Mouse (Mus musculus) megakaryocyte progenitor cell, adult 5-6 weeks (primary cell): ENCODE data around the gene Samd4. TPM values are rescaled to one million over a fixed set of nuclear protein-coding genes. Genes with fewer than 3 reads are reported as not detected.

ENCODE experiments used
- ATAC-seq: replicated peaks from 2 replicates; pipeline ENCODE4 v1.8.0; 2016; ENCODE audit warnings: mild to moderate bottlenecking, moderate TSS enrichment, inconsistent platforms; ENCODE audit not compliant: poor library complexity
- total RNA-seq, 2 experiments: library from RNA; stranded (forward) in 1 of 2; stranded (reverse) in 1 of 2; fragments of 157-497, 149-512 nt in 1 of 2; fragments of 200-1000 nt in 1 of 2; gene quantifications; 2 replicates each; pipeline versions ENCODE4 v1.2.3 to v1.2.4; 2015 to 2017

The Samd4 gene
- total RNA-seq, 2 experiments from 2014 or later = not detected

DNA sequence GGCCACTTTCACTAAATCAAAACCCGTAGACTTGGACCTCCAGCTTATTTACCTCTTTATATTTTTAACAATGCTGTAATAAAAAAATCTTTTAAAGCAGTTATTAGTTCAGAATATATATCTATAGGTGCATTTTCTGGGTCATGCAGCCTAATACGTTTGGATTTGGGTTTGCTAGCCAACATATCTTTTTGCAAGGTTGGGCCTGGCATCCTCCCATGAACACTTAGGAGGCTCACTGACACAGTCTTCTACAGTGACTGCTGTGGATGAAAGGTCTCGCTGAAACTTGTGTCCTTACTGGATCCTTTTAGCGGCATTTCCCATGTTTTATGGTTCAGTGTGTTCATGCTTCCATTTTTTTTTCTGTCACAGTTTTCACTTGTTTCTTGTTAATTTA lies 21.6 kb downstream of the Samd4 start:
- no peak for ATAC-seq

- no peak for ATAC-seq
These were observed 26.2 kb downstream of the Samd4 start for GRCm38 (mm10) chr14:46908858-46909257.

DNA sequence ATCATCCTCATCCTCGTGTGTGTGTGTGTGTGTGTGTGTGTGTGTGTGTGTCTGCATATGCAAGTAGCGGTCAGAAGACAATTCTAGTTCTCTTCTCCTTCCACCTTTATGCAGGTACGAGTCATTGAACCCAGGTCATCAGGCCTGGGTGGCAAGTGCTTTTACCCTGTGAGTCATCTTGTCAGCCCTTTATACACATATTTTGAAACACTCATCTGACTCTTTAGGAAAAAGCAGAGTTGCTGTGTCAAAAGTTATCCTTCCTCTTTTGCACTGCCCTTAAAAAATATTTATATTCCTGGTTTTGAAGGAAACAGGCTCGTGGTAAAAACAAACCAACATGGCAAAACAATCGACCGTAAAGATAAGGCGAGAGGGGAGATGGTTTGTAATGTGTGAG lies 29.8 kb downstream of the Samd4 start:
- ATAC-seq = peak; percentile 68

DNA sequence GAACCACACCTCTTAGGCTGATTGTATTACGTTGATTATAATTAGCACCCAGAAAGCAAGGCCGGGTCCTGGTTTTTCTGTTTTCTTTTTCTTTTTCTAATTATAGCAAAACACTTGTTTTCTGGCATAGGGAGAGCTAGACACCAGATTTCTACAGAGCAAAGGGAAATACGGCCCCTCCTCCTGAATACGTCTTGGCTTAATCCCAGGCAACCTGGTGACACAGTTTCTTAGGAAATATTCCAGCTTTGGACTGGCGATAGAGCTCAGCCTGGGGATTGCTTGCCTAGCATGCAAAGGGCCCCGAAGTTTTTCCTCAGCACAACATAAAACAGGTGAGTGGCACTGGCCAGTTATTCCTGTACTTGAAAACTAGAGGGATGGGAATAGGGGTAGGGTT lies 31.7 kb downstream of the Samd4 start:
- ATAC-seq = no peak

- peak; percentile 82 for ATAC-seq
These were observed 32.9 kb downstream of the Samd4 start for GRCm38 (mm10) chr14:46915555-46915954.

- ATAC-seq = no peak
These were observed 33.9 kb downstream of the Samd4 start for GRCm38 (mm10) chr14:46916581-46916980.

GRCm38 (mm10) chr14:46917136-46917535 lies 34.5 kb downstream of the Samd4 start:
- ATAC-seq = no peak

DNA sequence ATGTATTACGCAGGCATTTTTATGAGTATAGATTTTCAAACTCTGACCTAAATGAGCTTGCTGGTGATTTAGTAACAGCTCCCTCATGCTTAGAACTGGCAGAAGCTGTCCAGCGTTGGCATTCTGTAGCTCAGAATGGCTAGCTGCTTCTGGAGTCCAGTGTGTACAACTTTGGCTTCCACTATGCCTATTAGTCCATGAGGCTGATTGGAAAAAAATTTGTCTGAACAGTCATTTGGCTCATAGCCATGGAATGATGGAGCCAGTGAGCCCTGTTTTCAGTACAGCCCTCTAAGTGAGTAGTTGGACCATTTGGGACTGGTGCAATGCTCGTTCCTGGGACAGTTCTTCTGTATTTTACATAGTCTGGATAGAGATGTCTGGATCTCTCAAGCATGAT lies 34.9 kb downstream of the Samd4 start:
- no peak for ATAC-seq

GRCm38 (mm10) chr14:46920496-46920895 lies 37.8 kb downstream of the Samd4 start:
- no peak for ATAC-seq

DNA sequence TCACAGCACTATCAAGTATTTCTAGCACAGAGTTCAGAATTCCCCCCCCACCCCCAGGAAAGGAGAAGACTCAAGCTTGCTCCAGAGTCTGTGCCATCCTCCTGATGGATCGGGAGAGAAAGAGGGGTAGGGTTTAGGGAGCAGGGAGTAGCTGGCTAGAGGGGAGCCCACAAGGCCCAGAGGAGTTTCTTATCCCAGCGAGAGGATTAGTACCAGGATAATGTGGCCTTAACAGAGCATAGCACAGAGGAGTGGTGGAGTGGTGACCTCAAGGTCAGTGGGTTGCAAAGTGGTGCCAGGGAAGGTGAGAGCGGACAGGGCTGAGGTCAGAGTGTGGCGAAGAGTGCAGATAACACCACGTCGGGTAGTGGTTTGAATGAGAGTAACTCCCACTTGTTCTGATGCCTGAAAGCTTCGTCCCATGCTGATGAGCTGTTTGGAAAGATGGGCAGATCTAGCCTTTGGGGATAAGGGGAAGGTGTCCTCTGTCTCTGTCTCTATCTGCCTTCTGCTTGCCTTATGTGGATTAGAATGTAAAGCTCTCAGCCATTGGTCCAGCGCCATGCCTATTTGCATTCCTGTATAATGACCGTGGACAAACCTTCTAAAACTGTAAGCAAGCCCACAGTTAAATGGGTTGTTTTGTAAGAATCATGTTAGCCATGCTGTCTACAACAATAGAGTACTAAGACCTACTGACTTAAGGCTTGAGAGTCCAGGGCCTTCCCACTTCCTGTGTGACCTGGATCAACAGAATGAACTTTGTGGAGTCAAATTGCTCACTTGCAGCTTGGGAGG lies 38.7 kb downstream of the Samd4 start:
- no peak for ATAC-seq

DNA sequence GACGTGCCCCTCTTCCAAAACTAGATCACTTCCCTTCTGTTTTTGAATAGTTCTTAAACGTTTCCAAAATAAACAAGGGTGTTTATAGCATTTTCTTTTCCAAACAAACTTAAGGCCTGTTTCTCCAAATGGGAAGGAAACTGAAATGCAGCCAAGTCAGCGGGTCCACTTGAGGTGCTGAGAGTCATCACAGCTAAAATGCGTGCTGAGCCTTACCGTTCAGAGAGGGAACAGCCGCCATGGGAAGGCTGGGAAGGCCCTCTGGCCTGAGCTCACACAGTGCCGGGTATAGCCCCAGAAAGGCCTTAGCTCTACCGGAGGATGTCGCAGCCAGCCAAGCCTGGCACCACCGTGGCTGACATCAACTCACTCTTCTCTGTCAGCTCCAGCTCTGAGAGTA lies 41.3 kb downstream of the Samd4 start:
- no peak for ATAC-seq

DNA sequence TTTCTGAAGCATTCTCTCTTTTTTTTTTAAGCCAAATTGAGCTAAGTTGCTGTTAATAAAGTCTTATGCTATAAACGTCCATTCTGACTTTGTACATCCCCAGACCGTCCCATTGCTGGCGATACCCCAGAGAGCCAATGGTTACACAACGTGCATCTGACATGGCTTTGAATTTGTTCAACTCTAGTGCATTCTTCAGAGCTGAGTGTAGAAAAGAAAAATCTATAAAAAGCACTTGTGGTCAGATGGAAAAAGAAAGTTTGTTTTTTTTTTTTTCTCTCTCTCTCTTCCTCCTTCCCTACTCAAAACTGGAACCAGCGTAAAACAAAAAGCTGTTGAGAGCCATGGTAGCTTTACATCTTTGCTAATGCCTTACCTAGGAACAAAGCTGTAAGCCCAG lies 41.8 kb downstream of the Samd4 start:
- no peak for ATAC-seq

DNA sequence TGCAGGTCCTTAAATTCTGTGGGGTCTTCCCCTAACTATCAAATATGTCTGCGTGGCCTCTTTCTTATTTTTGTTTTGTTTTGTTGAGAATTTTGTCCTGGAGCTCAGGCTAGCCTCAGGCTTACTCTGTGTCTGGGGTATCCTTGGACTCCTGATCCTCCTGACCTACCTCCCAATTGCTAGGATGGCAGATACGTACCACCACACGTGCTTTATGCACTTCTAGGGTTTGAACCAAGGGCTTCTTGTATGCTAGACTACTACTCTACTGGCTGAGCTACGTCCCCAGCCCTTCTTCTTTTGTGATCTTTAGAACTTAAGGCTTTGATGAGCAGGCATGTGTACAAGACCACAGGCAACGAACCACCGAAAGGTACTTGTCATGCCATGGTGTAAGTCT lies 45.9 kb downstream of the Samd4 start:
- no peak for ATAC-seq

- no peak for ATAC-seq
These were observed 49.5 kb downstream of the Samd4 start for GRCm38 (mm10) chr14:46932121-46932520.

GRCm38 (mm10) chr14:46932708-46933107 lies 50.1 kb downstream of the Samd4 start:
- no peak for ATAC-seq

GRCm38 (mm10) chr14:46941077-46941476 lies 58.4 kb downstream of the Samd4 start:
- no peak for ATAC-seq

DNA sequence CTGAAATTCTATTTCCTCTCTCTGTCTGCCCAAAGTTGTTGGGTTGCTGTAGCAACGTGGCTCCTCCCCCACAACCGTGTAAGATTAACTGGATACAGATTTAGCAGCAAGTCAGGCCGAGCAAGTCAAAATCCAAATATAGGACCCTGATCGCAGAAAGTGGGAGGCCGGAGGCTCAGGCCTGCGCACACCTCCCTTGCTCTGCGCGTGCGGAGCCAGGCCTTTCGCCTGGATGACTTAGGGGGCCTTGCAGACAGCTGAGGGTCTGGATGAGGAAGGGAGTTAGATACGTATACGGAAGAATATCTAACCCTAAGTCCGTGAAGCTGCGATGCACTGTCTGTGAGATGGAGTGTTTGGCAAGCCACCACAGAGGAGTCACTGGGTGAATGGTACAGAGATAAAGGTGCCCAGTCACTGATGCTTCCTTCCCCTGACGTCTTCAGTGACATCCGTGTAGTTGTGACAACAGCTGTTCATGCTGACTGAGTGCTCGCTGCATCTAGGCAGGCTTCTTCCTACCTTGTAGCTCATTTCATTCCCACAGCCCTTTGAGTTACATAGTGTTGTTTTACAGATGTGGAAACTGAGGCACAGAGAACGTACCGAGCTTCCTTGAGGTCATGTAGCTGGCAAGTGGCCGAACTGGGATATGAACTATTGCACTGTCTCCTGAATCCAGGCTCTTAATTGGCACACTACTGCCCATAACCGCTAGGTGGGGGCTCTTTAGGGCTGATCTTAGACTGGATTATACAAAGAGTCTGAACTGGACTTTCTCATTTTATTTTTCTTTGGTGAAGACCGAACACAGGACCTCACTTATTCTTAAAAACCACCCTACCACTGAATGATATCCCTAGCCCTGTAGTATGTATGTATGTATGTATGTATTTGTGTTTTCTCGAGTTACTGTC lies 59.5 kb downstream of the Samd4 start:
- ATAC-seq = peak; percentile 71

DNA sequence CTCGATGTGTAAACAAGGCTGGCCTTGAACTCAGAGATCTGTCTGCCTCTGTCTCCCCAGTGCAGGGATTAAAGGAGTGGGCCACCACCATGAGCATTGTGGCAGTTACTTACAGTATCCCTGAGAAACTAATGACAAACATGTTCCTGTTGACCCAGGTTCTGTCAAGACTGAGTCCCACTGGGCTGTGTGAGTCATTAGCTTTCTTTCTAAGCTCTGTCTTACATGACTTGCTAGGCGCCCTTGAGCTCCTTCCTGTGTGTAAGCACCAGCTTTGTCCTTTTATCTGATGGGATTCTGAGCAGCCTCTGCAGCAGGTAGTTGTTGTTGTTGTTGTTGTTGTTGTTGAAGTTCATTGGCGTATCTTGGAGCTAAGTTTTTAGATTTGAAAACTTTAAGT lies 61.8 kb downstream of the Samd4 start:
- no peak for ATAC-seq

DNA sequence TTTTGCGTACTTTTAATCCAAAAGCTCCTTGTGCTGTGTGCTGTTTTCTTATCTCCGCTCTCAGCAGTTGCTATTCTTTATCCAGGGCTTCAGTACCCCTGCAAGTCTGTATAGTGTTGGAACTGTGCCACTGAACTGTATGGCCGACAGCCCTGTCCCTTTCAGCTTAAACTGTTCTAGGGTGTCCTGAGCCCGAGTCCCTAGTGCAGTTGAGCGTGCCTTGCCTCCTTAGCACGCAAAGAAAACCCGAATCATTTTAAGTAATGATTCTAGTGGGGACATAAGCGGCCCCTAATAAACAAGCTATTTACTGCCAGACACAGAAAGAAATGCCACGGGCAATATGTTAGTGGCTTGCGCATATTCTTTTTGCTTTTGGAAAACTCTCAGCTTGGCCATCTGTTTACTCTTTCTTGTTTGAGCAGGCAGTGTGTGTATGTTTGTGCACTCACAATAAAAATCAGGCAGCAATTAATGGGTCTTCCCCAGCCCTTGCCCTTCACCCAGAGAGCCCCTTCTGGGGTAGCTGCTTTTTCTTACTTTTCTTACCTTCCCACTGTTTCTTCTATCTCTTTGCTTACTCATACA lies 63.3 kb downstream of the Samd4 start:
- ATAC-seq = no peak

- no peak for ATAC-seq
These were observed 65.0 kb downstream of the Samd4 start for GRCm38 (mm10) chr14:46947644-46948043.

GRCm38 (mm10) chr14:46950527-46951384 lies 68.1 kb downstream of the Samd4 start:
- ATAC-seq = no peak
